Mouse (Mus musculus): ENCODE results near the gene Ift172.
"Not testable (repeated sequence)": the region's sequence is repeated elsewhere in the genome, so short reads cannot be mapped to it uniquely, and the experiment has no call there.

Ift172 gene

DNA sequence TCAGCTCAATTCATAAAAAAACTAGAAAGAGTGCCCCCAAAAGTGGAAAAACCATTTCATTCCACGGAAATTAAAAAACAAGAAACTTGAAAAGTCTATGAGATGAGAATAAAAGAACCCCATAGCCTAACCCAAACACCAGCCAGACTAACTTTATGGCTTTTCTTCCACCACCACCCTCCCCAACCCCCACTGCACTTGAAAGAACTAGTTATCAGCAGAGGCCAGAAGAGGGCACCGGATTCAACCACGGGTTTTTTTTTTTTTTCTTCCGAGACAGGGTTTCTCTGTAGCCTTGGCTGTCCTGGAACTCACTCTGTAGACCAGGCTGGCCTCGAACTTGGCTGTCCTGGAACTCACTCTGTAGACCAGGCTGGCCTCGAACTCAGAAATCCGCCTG is 72.6 kb downstream of the Ift172 start:
- DNase-seq (ENCODE audit: low spot score in 2 of 2), result no peak

DNA sequence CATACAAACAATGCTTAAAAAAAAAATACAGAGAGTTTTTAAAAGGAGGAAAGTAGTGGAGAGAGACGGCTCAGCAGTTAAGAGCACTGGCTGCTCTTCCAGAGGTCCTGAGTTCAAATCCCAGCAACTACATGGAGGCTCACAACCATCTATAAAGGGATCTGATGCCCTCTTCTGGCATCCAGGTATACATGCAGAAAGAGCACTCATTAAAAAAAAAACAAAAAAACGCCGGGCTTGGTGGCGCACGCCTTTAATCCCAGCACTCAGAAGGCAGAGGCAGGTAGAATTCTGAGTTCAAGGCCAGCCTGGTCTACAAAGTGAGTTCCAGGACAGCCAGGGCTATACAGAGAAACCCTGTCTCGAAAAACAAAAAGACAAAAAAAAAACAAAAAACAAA is 74.4 kb downstream of the Ift172 start:
- not testable (repeated sequence) for DNase-seq (ENCODE audit: low spot score in 2 of 2)

DNA sequence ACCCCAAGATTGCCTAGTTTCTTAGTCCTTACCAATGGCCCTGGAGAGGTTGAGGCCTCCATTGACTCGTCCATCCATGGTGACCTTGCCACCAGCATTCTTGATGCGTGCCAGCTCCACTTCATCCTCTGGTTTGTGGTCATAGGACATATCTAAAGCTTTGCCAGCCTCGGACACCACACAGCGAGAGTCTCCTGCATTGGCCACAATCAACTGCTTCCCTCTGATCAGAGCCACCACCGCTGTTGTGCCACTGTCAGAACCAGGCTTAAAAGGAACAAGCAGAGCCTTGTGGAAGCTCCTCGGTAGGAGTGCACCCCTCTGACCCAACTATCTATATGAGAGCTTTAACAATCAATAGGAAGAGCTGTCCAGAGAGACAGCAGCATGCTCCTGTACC is 86.5 kb downstream of the Ift172 start:
- DNase-seq (ENCODE audit: low spot score in 2 of 2), result no peak

DNA sequence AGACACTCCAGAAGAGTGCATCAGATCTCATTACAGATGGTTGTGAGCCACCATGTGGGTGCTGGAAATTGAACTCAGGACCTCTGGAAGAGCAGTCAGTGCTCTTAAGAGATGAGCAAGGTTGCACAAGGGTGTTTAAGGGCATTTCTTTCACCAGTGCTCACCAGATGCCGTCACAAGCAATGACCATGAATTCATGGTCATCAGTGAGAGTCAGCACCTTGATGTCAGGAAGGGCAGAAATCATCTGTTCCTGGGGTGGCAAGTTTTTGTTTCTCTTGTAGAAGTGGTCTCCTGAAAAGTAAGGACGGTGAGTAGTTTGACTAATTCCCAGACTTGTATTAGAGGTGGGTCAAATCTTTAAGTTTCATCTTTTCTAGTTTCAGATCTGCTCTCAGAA is 87.0 kb downstream of the Ift172 start:
- DNase-seq (ENCODE audit: low spot score in 2 of 2), result no peak

Data from frontal cortex, postnatal 36 days (tissue).